Mouse (Mus musculus): ENCODE measurements around the gene Idi1. TPM values are rescaled to one million over a fixed set of nuclear protein-coding genes. Genes with fewer than 3 reads are reported as not detected.
A peak's percentile ranks its signal among the peaks of the same experiment; 100 is the strongest.
"Not testable (repeated sequence)": the region's sequence is repeated elsewhere in the genome, so short reads cannot be mapped to it uniquely, and the experiment has no call there.

Gene Idi1
- total RNA-seq, 1 experiment from 2014 or later = 58.2 TPM

DNA sequence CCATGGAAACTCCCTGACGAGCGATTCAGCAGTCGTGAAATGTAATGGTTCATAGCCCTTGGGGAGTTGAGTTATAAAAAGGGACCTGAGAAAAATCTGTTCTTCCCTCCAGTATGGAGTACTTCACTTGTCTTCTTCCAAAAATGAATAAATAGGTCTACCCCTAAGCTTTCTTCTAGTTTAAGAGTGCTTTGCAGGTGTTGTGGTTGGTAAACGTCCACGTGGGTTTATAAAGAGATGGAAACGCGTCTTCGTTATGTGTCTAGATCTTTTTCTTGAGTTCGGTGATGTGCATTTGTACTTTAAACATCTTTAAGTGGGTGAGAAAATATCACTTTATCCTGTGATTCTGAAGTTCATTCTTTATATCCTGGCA is 872 bp downstream of the Idi1 start:
- no peak for DNase-seq

DNA sequence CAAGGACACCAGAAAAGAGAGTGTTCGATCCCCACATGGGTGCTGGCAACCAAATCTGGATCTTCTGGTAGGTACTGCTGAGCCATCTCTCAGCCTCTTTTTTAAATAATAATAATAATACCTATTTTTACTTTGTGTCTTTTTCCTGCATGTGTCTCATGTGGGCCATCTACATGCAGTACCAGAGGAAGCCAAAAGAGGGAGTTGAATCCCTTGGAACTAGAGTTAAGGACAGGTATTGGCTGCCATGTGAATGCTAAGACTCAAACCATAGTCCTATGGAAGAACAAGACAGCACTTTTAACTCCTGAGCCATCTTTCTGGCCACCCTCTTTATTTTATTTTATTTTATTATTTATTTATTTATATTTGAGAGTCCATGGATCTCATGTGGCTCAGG is 3.3 kb downstream of the Idi1 start:
- DNase-seq = peak; percentile 24

DNA sequence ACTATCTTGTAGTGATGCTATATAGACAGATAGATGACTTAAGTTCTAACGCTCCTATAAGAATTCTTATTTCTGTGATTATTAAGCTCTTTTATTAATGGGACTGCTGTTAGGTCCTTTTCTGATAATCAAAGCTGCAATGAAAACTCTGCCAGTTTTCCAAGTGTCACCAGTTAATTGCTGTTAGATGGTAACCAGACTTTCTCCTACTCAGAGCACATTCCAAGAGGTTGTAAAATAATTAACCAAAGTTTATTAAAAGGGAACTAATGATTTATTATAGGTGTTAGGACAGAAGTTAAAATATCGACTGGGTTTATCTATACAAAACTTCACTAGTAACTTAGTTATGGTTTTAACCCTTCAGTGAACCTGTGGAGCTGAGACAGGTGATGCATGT is 20.7 kb downstream of the Idi1 start:
- DNase-seq = not testable (repeated sequence)

DNA sequence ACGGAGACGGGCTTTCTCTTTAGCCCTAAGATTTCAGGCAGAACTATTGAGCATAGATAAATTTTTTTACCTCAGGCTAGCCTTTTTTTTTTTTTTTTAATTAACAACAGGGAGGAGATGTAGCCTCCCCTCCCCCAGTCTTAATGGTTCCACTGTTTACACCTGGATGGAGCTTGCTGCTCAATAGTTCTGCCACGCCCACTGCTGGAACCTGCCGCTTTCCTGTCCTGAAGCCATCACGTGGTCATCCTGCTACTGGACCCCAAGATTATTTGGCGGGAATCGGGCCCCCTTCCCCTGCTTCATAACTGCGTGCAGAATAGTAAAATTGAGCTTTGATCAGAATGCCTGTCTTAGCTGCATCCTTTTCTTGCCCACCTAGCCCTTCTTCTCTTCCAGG is 28.6 kb downstream of the Idi1 start:
- not testable (repeated sequence) for DNase-seq

DNA sequence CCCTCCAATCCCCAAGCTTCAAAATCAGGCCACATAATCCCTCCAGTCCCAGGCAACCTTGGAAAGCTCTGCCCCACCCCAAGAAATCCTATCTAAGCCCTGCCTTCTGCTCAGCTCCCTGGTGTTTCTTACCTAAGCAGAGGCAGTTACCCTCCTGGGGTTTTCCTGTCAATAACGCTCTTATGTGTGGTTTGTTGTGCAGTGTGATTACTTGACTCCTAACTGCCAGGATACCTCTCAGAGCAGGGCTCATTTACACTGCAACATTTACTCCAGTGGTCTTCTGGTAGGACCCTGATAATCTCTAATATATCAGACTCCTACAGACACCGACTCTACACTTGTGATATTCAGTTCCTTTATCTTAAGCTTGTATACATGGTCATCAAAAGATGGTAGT is 48.2 kb downstream of the Idi1 start:
- no peak for DNase-seq

DNA sequence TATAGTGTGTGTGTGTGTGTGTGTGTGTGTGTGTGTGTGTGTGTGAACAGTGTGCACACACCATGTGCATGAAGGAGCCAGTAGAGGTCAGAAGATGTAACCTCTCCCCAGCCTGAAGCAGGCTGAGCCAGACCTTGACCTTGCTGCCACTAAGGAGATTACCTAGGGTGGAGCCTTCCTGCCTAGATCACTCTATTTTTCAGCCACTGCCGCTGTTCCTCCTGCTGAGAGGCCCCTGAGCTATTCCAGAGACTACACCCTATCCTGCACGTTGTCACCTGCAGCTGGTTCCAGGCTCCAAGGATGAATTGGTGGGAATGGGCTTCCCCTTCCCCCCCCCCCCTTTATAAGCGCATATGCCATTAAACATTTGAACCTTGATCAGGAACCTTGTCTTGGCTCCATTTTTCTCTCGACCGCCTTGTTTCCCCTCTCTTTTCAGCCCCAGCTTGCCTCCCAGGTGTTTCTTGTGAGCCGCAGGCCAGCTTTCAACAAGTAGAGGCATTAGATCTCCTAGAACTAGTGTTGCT is 52.4 kb downstream of the Idi1 start:
- not testable (repeated sequence) for DNase-seq

DNA sequence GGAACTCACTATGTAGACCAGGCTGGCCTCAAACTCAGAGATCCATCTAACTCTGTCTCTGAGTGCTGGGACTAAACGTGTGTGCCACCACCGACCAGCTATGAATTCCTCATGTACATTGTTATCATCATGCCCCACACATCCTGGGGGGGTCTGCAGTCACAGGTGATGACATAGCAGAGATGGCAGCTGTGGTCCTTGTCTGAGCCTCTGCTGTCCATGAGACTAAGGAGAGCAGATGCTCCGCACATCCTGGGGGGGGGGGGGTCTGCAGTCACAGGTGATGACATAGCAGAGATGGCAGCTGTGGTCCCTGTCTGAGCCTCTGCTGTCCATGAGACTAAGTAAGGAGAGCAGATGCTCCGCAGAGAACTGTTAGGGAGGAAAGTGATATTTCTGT is 55.8 kb downstream of the Idi1 start:
- DNase-seq = not testable (repeated sequence)

DNA sequence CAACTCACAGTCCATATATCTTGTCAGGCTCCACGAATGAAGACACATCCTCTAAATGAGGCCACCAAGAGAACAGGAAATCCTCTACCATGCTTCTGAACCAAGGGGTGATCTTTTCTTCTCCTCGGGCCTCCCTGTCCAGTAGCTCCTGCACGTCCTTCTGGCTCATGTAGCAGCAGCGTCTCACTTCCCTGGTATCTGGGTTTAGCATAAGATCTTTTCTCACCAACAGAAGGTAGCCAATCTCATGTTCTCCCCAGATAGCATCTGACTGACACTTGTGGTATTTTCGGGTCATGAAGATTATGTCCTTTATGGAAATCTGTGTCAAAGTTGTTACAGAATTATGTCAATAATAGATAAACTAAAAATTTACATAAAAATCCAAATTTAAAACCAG is 56.4 kb downstream of the Idi1 start:
- DNase-seq = not testable (repeated sequence)

Small RNAs within 50 kb of the gene (microRNA-seq; reads per million reads assigned to microRNA genes)
- gene Gm22750 = 0 reads per million in 2 experiments

Other genes starting within 250 kb of the Idi1 start
- gene Wdr37, start 13.6 kb upstream of the Idi1 start, total RNA-seq (2021) = 37.6 and 38.4 TPM in 2 replicates
- gene Gm9745, start 62.7 kb downstream of the Idi1 start, total RNA-seq (2021) = not detected in 2 replicates
- not detected in 2 replicates for gene Idi2, start 67.4 kb downstream of the Idi1 start, total RNA-seq (2021)
- gene Gtpbp4, start 110.6 kb downstream of the Idi1 start, total RNA-seq (2021) = 59.5 and 65.7 TPM in 2 replicates
- gene Larp4b, start 208.4 kb downstream of the Idi1 start, total RNA-seq (2021) = 68.8 and 73.0 TPM in 2 replicates

Data from adrenal gland, postnatal 14 days (tissue).